Mouse (Mus musculus) CH12.LX (cell line): ENCODE measurements around the gene Vkorc1l1. TPM values are rescaled to one million over a fixed set of nuclear protein-coding genes. Genes with fewer than 3 reads are reported as not detected.

Experiments
- DNase-seq: peaks from one replicate; pipeline ENCODE4 v3.0.0-alpha.2; 2013; ENCODE audit errors: extremely low read depth
- H3K27ac ChIP-seq: 2 replicates; pipeline ENCODE4 v1.5.1; 2012; ENCODE audit warnings: low read depth, mild to moderate bottlenecking, control low read depth, moderate library complexity; ENCODE audit not compliant: insufficient read depth
- H3K27me3 ChIP-seq: replicated peaks from 2 replicates; pipeline ENCODE3; 2012; ENCODE audit warnings: inconsistent platforms
- H3K36me3 ChIP-seq, 2 experiments: replicated peaks in 1 of 2; 2 replicates each; pipeline versions ENCODE3 to v1.6.1; 2012; ENCODE audit warnings: inconsistent platforms in 1 of 2, low read length in 1 of 2, mild to moderate bottlenecking in 1 of 2, mixed read lengths in 1 of 2, moderate library complexity in 1 of 2; ENCODE audit not compliant: control insufficient read depth in 1 of 2, insufficient read depth in 1 of 2
- H3K4me1 ChIP-seq, 2 experiments: 2 replicates each; pipeline ENCODE4 v1.6.1; 2012; ENCODE audit warnings: inconsistent platforms in 1 of 2, moderate library complexity in 1 of 2; ENCODE audit not compliant: insufficient read depth in 2 of 2, control insufficient read depth in 1 of 2
- H3K4me2 ChIP-seq: 2 replicates; pipeline ENCODE4 v1.6.1; 2012; ENCODE audit warnings: low read depth, mild to moderate bottlenecking, control low read depth; ENCODE audit not compliant: poor library complexity, insufficient read depth, severe bottlenecking
- H3K4me3 ChIP-seq, 3 experiments: fragments of 150-350 bp in 1 of 3; sonication (generic) in 1 of 3; replicated peaks in 1 of 3; 2 replicates each; pipeline versions ENCODE3 to v1.5.1; 2011 to 2012; ENCODE audit warnings: low read depth in 2 of 3, low read length in 2 of 3, mild to moderate bottlenecking in 2 of 3, moderate library complexity in 2 of 3, control low read depth in 1 of 3, improper control_type of control experiment in 1 of 3, inconsistent platforms in 1 of 3, mixed read lengths in 1 of 3; ENCODE audit not compliant: poor library complexity in 1 of 3
- H3K79me2 ChIP-seq: replicated peaks from 2 replicates; pipeline ENCODE4 v1.6.1; 2012; ENCODE audit warnings: mild to moderate bottlenecking, moderate library complexity; ENCODE audit not compliant: control insufficient read depth, poor library complexity, insufficient read depth, severe bottlenecking; ENCODE audit errors: extremely low read depth
- H3K9ac ChIP-seq: 2 replicates; pipeline ENCODE4 v1.6.1; 2012; ENCODE audit warnings: low read depth, mild to moderate bottlenecking, control low read depth, moderate library complexity; ENCODE audit not compliant: insufficient read depth
- H3K9me3 ChIP-seq: replicated peaks from 2 replicates; pipeline ENCODE3; 2012; ENCODE audit warnings: low read length, inconsistent platforms, mixed read lengths
- CHD1 ChIP-seq: IDR thresholded peaks from 2 replicates; pipeline ENCODE4 v1.6.1; 2012; ENCODE audit warnings: low read depth, low read length, improper control_type of control experiment, inconsistent platforms
- CHD2 ChIP-seq: IDR thresholded peaks from 2 replicates; pipeline ENCODE4 v1.6.1; 2011; ENCODE audit warnings: low read length, improper control_type of control experiment
- ELF1 ChIP-seq: IDR thresholded peaks from 2 replicates; pipeline ENCODE4 v1.6.1; 2014; ENCODE audit warnings: low read depth, mild to moderate bottlenecking, inconsistent platforms, low read length, improper control_type of control experiment
- GABPA ChIP-seq: IDR thresholded peaks from 2 replicates; pipeline ENCODE4 v1.6.1; 2012; ENCODE audit warnings: low read depth, low read length, improper control_type of control experiment, inconsistent platforms; ENCODE audit not compliant: insufficient replicate concordance
- IRF4 ChIP-seq: IDR thresholded peaks from 2 replicates; pipeline ENCODE4 v1.6.1; 2014; ENCODE audit warnings: low read depth, mild to moderate bottlenecking, inconsistent platforms, low read length, improper control_type of control experiment
- JUN ChIP-seq: IDR thresholded peaks from 2 replicates; pipeline ENCODE4 v1.6.1; 2011; ENCODE audit warnings: low read depth, mild to moderate bottlenecking, low read length, improper control_type of control experiment, moderate library complexity; ENCODE audit not compliant: insufficient read depth
- MAZ ChIP-seq: IDR thresholded peaks from 2 replicates; pipeline ENCODE4 v1.6.1; 2012; ENCODE audit warnings: low read depth, mild to moderate bottlenecking, inconsistent platforms, low read length, improper control_type of control experiment, moderate library complexity
- MEF2A ChIP-seq: IDR thresholded peaks from 2 replicates; pipeline ENCODE4 v1.6.1; 2014; ENCODE audit warnings: low read depth, mild to moderate bottlenecking, inconsistent platforms, low read length, improper control_type of control experiment, borderline replicate concordance
- NELFE ChIP-seq: IDR thresholded peaks from 2 replicates; pipeline ENCODE4 v1.6.1; 2011; ENCODE audit warnings: low read depth, low read length, improper control_type of control experiment
- POLR2AphosphoS2 ChIP-seq: IDR thresholded peaks from 2 replicates; pipeline ENCODE4 v1.6.1; 2011; ENCODE audit warnings: low read depth, low read length, improper control_type of control experiment
- SIN3A ChIP-seq: IDR thresholded peaks from 2 replicates; pipeline ENCODE4 v1.6.1; 2012; ENCODE audit warnings: low read length, improper control_type of control experiment, inconsistent platforms
- SMC3 ChIP-seq: IDR thresholded peaks from 2 replicates; pipeline ENCODE4 v1.6.1; 2011; ENCODE audit warnings: low read depth, low read length, improper control_type of control experiment
- UBTF ChIP-seq: IDR thresholded peaks from 2 replicates; pipeline ENCODE4 v1.6.1; 2012; ENCODE audit warnings: low read depth, mild to moderate bottlenecking, inconsistent platforms, low read length, improper control_type of control experiment, moderate library complexity
- USF1 ChIP-seq: IDR thresholded peaks from 2 replicates; pipeline ENCODE4 v1.6.1; 2014; ENCODE audit warnings: low read depth, mild to moderate bottlenecking, inconsistent platforms, low read length, improper control_type of control experiment
- USF2 ChIP-seq: conservative IDR thresholded peaks from 2 replicates; pipeline ENCODE4 v1.6.1; 2011; ENCODE audit warnings: low read depth, low read length, improper control_type of control experiment
- ZNF384 ChIP-seq: IDR thresholded peaks from 2 replicates; pipeline ENCODE4 v1.6.1; 2012; ENCODE audit warnings: low read depth, low read length, improper control_type of control experiment, inconsistent platforms
- dilution Hi-C: fragments of 300-500 bp; cut with MboI; formaldehyde crosslinking; loops from 2 replicates; pipeline ENCODE4 v1.14.3; 2020; ENCODE audit warnings: low sequenced_read_pairs; ENCODE audit not compliant: extremely low pct_unique_long_range_greater_than_20kb, extremely low pct_ligation_motif_present
- in situ Hi-C: fragments of 300-500 bp; cut with MboI; formaldehyde crosslinking; loops from 3 replicates; pipeline ENCODE4 v1.14.3; 2019; ENCODE audit warnings: low sequenced_read_pairs, low pct_ligation_motif_present, low pct_unique_long_range_greater_than_20kb, mixed read lengths
- polyA plus RNA-seq: library from polyadenylated mRNA; unstranded; fragments of >175 nt; gene quantifications from 2 replicates; pipeline ENCODE4 v1.2.1, GENCODE M21; 2012; ENCODE audit warnings: low read depth; ENCODE audit not compliant: insufficient read length
- total RNA-seq, 2 experiments: library from RNA; depleted of rRNA; stranded (reverse); fragments of 300-350 nt in 1 of 2; fragments of >200 nt in 1 of 2; gene quantifications; 2 replicates each; pipeline ENCODE4 v1.2.3; 2012 to 2014

The Vkorc1l1 gene
- total and polyA plus RNA-seq, 3 experiments = 8.7 to 33.1 (median 31.4) TPM

DNA sequence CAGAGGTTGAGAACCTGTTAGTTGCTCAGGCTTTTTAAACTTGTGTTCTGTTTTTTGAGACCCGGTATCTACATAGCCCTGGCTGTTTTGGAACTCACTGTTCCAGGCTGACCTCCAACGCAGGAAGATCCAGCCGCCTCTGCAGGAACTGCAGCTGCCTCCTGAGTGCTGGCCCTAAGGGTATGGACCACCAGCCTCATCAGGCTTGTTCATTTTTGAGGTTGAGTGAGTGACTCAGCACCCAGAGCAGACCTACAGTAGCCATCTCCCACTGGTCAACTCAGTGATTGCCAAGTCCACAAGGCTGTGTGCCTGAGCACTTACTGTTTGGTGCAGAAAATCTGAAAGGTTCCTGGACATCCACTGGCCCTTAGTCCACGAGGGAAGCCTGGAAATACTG lies 29.7 kb downstream of the Vkorc1l1 start:
- Histone ChIP-seq H3K9me3 (no peaks in the 10 kb centered on the region), H3K36me3 (peaks cover 7 to 45% of the 10 kb centered on the region in 2 experiments), H3K4me2 (no peak overlapping the region), H3K9ac (no peak overlapping the region), H3K4me3 (no peak overlapping the region), H3K27ac (no peak overlapping the region), H3K27me3 (no peaks in the 10 kb centered on the region), H3K79me2 (no peaks in the 10 kb centered on the region)
- no peak for DNase-seq
- dilution Hi-C loops = no loop called here
- TF ChIP-seq MEF2A (no peak), CHD2 (no peak), CHD1 (no peak)
- TF ChIP-seq, all 38 proteins: peak for 0
- in situ Hi-C loops = no loop called here
- H3K4me1 ChIP-seq = no peaks in the 10 kb centered on the region

DNA sequence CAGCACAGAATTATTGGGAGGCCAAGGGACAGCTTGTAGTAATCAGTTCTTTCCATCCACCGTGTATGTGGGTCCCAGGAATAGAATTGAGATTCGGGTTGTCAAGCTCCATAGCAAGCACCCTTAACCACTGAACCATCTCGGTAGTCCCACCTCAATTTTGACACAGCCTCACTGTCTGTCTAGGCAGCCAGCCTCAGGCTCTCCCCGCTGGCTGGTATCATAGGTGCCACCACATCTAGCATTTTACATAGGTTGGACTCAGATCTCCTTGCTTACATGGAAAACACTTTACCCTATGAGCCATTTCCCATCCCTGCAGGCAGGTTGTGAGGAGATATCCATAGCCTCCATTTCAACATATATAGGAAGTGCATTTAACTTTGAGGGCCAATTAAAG lies 32.6 kb downstream of the Vkorc1l1 start:
- Histone ChIP-seq H3K4me3 (no peak overlapping the region), H3K79me2 (no peaks in the 10 kb centered on the region), H3K4me2 (no peak overlapping the region), H3K27me3 (no peaks in the 10 kb centered on the region), H3K36me3 (peaks cover 10 to 59% of the 10 kb centered on the region in 2 experiments), H3K9ac (no peak overlapping the region), H3K27ac (no peak overlapping the region), H3K4me1 (no peaks in the 10 kb centered on the region), H3K9me3 (no peaks in the 10 kb centered on the region)
- in situ Hi-C loops = no loop called here
- no peak for DNase-seq
- TF ChIP-seq USF2 = no peak
- no peak for TF ChIP-seq ZNF384
- TF ChIP-seq SMC3 = no peak
- TF ChIP-seq POLR2AphosphoS2 = no peak
- TF ChIP-seq IRF4 = no peak
- dilution Hi-C loops = no loop called here

DNA sequence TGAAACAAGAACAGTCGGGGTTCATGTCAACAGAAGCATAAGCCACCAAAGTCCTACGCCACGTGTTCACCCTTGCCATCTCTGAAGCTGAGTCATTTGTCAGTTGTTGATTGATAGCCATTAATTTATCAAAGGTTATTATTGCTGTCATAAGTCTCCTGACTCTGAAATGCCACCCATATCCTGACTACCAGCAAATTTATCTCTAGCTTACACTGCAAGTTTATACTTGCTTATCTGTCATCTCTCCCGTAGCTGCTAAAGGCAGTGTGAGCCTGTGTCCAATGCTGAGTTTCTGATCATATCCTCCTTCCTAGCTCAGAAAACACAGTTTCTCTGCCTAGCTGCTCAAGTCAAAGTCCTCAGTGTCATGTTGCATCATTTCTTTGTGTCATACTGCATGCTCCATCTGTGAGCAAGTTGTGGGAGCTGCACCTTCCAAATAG lies 33.1 kb downstream of the Vkorc1l1 start:
- no peak overlapping the region for H3K9ac ChIP-seq
- no peak for DNase-seq
- H3K27me3 ChIP-seq = no peaks in the 10 kb centered on the region
- dilution Hi-C loops (no loop called here), in situ Hi-C loops (no loop called here)
- H3K79me2 ChIP-seq = no peaks in the 10 kb centered on the region
- no peak overlapping the region for H3K4me2 ChIP-seq
- H3K9me3 ChIP-seq = no peaks in the 10 kb centered on the region
- no peak overlapping the region for H3K27ac ChIP-seq
- peaks cover 10 to 64% of the 10 kb centered on the region in 2 experiments for H3K36me3 ChIP-seq
- TF ChIP-seq MAZ (no peak), SMC3 (no peak), GABPA (no peak), IRF4 (no peak), USF1 (no peak), JUN (no peak), ELF1 (no peak), SIN3A (no peak), UBTF (no peak), NELFE (no peak)
- no peak overlapping the region for H3K4me3 ChIP-seq
- H3K4me1 ChIP-seq = no peaks in the 10 kb centered on the region
